Mouse (Mus musculus) liver, embryonic 14.5 days (tissue): Measurements from ENCODE around the gene Cep126. TPM values are rescaled to one million over a fixed set of nuclear protein-coding genes. Genes with fewer than 3 reads are reported as not detected.

Experiments
- ATAC-seq: fragments of 200-750 bp; cut with Nextera tagmentation; 2 replicates; pipeline ENCODE4 v1.8.0; 2017; ENCODE audit warnings: moderate number of reproducible peaks, mild to moderate bottlenecking, moderate library complexity; ENCODE audit not compliant: insufficient read depth
- DNase-seq, 3 experiments: peaks; one replicate each; pipeline ENCODE4 v3.0.0-alpha.2; 2012 to 2013; ENCODE audit warnings: low read depth in 3 of 3, low spot score in 3 of 3
- H3K27ac ChIP-seq: fragments of 300-500 bp; sonication (generic); 2 replicates; pipeline ENCODE4 v1.5.1; 2014; ENCODE audit warnings: moderate library complexity, mild to moderate bottlenecking, control low read depth, inconsistent platforms
- H3K27me3 ChIP-seq: fragments of 300-500 bp; sonication (generic); 2 replicates; pipeline ENCODE4 v1.6.1; 2014; ENCODE audit warnings: mild to moderate bottlenecking, low read length, moderate library complexity; ENCODE audit not compliant: control insufficient read depth, insufficient read depth
- H3K36me3 ChIP-seq: fragments of 300-500 bp; sonication (generic); replicated peaks from 2 replicates; pipeline ENCODE4 v1.6.1; 2014; ENCODE audit warnings: low read depth; ENCODE audit not compliant: control insufficient read depth, insufficient read depth
- H3K4me1 ChIP-seq, 2 experiments: fragments of 200-500 bp in 1 of 2; fragments of 300-500 bp in 1 of 2; sonication (generic) in 1 of 2; replicated peaks; 2 replicates each; pipeline ENCODE4 v1.6.1; 2012 to 2014; ENCODE audit warnings: antibody characterized with exemption in 1 of 2, inconsistent platforms in 1 of 2, low read length in 1 of 2; ENCODE audit not compliant: control insufficient read depth in 2 of 2, insufficient read depth in 2 of 2
- H3K4me2 ChIP-seq: fragments of 300-500 bp; sonication (generic); 2 replicates; pipeline ENCODE4 v1.6.1; 2014; ENCODE audit warnings: low read depth, mild to moderate bottlenecking, control low read depth, moderate library complexity
- H3K4me3 ChIP-seq, 2 experiments: fragments of 200-500 bp in 1 of 2; fragments of 300-500 bp in 1 of 2; sonication (generic) in 1 of 2; 2 replicates each; pipeline ENCODE4 v1.5.1; 2012 to 2014; ENCODE audit warnings: low read depth in 2 of 2, low read length in 2 of 2, mild to moderate bottlenecking in 2 of 2, control low read depth in 1 of 2, inconsistent platforms in 1 of 2, moderate library complexity in 1 of 2; ENCODE audit not compliant: insufficient read depth in 1 of 2
- H3K9ac ChIP-seq: fragments of 300-500 bp; sonication (generic); replicated peaks from 2 replicates; pipeline ENCODE4 v1.6.1; 2014; ENCODE audit warnings: mild to moderate bottlenecking, control low read depth, moderate library complexity
- H3K9me3 ChIP-seq: fragments of 300-500 bp; sonication (generic); 2 replicates; pipeline ENCODE4 v1.6.1; 2016; ENCODE audit warnings: low read length, mixed read lengths; ENCODE audit not compliant: control insufficient read depth
- CTCF ChIP-seq: IDR thresholded peaks from 2 replicates; pipeline ENCODE4 v1.5.1; 2016; ENCODE audit warnings: antibody characterized with exemption, low read depth, control low read depth
- EP300 ChIP-seq: IDR thresholded peaks from 2 replicates; pipeline ENCODE4 v1.6.1; 2016; ENCODE audit warnings: antibody characterized with exemption, low read depth
- WGBS: fragments of 180-500 bp; shearing (Covaris S2); extraction: QIAGEN DNeasy Blood & Tissue Kit; methylation state at CpG from one replicate; pipeline ENCODE4 v1.1.7; 2014; ENCODE audit not compliant: insufficient replicate concordance; 5-methylcytosine and 5-hydroxymethylcytosine counted together
- polyA plus RNA-seq, 2 experiments: library from polyadenylated mRNA; depleted of rRNA in 1 of 2; stranded (reverse) in 1 of 2; unstranded in 1 of 2; fragments of >200 nt; fragmentation: Nextera tagmentation in 1 of 2; extraction: Ambion mirVana in 1 of 2; gene quantifications; 2 replicates each; pipeline versions ENCODE4 v1.2.1 to v1.2.3; 2012 to 2014

Gene Cep126
- polyA plus RNA-seq, 2 experiments: 0.19 to 0.27 TPM

GRCm38 (mm10) chr9:8133586-8134115 lies 443 bp downstream of the Cep126 start:
- ATAC-seq: no peak
- peak overlapping the region; percentile 61 to 62 for H3K4me3 ChIP-seq

DNA sequence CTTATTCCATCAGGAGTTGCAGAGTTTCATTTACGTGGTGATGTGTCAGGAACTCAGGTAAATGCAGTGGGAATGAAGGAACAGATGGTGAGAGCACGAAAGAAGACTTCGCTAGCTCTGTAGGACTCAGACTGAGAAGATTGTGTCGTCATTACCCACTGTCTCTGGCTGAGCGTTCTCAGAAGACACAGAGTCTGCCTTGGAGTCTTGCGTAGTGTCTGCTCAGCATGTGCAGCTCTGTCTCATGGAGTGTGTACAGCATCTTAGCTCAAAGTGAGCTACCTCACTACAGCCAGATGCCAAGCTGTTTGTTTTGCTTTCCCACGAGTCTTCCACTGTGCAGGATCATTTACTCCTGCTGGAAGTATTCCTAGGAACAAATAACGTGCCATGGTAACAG lies 10.6 kb downstream of the Cep126 start:
- no peak for ATAC-seq
- Histone ChIP-seq H3K4me1 (no peaks in the 10 kb centered on the region), H3K9me3 (no peaks in the 10 kb centered on the region), H3K27ac (no peak overlapping the region), H3K4me2 (no peak overlapping the region), H3K9ac (no peak overlapping the region), H3K27me3 (no peaks in the 10 kb centered on the region), H3K4me3 (no peak overlapping the region), H3K36me3 (no peaks in the 10 kb centered on the region)
- TF ChIP-seq CTCF (no peak), EP300 (no peak)
- 66% methylated on average over 8 of the region's 8 CpGs for WGBS
- no peak for DNase-seq

More at GRCm38 (mm10) chr9:8133586-8134115, 443 bp downstream of the Cep126 start:
- H3K27me3 ChIP-seq: peaks cover 17% of the 10 kb centered on the region
- H3K4me2 ChIP-seq: peak overlapping the region; percentile 83
- peaks cover 0 to 2% of the 10 kb centered on the region in 2 experiments; a peak in 1 of 4 replicates for H3K4me1 ChIP-seq
- WGBS: 3% methylated on average over 21 of the region's 22 CpGs
- H3K36me3 ChIP-seq: no peaks in the 10 kb centered on the region
- H3K27ac ChIP-seq: no peak overlapping the region
- DNase-seq: no peak
- H3K9me3 ChIP-seq: no peaks in the 10 kb centered on the region
- no peak overlapping the region for H3K9ac ChIP-seq
- no peak for TF ChIP-seq EP300
- TF ChIP-seq CTCF: no peak

DNA sequence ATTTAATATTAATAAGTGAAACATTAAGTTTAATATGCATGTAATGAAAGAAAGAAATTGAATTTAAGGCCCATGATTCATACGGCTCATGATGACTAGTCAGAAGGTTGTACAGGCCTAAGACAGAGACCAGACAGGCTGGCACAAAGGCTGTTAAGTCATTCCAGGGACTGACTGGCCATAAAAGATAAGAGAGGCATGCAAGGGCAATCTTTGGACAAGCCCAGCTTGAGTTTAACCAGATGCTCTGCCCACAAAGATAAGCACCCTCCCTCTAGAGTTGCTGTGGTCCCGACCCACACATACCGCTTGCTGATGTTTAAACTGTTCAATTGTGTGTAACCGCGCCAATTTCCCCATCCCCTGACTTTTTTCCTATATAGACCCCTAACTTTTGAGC lies 19.6 kb downstream of the Cep126 start:
- no peaks in the 10 kb centered on the region for H3K27me3 ChIP-seq
- H3K9me3 ChIP-seq: no peaks in the 10 kb centered on the region; the same call in 1 of the 2 replicates
- H3K4me2 ChIP-seq: no peak overlapping the region
- H3K27ac ChIP-seq: no peak overlapping the region
- no peaks in the 10 kb centered on the region for H3K4me1 ChIP-seq
- no peak for TF ChIP-seq CTCF
- TF ChIP-seq EP300: no peak
- H3K36me3 ChIP-seq: no peaks in the 10 kb centered on the region
- WGBS: 58% methylated on average over 5 of the region's 5 CpGs
- H3K4me3 ChIP-seq: no peak overlapping the region
- ATAC-seq (peak; percentile 43; the same call in 1 of the 2 replicates), DNase-seq (no peak)
- H3K9ac ChIP-seq: no peak overlapping the region

DNA sequence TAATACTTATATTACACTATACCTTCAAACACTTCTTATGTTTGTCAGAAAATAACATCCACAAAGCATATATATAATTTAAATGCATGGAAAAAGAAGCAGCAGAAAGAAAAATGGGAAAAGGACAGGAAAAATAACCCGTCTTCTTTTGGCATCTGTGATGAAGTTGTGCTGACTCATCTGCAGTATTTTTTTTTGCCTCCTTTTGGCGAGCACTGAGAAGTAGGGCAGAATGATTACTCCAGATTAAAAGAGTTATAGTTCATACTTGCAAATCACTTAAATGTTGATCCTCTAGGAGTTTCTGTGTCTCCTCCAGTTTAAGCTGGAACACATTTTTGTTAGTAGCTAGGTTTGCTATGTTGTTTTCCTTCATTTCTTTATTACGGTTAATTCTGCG lies 31.0 kb downstream of the Cep126 start:
- no peaks in the 10 kb centered on the region for H3K9me3 ChIP-seq
- ATAC-seq: no peak
- no peak overlapping the region for H3K4me3 ChIP-seq
- peaks cover 0 to 3% of the 10 kb centered on the region in 2 experiments; a peak in 2 of 4 replicates for H3K4me1 ChIP-seq
- 65% methylated on average over 4 of the region's 4 CpGs for WGBS
- no peaks in the 10 kb centered on the region for H3K27me3 ChIP-seq
- no peak overlapping the region for H3K27ac ChIP-seq
- H3K36me3 ChIP-seq: no peaks in the 10 kb centered on the region
- no peak overlapping the region for H3K9ac ChIP-seq
- H3K4me2 ChIP-seq: no peak overlapping the region
- no peak for TF ChIP-seq EP300
- no peak for TF ChIP-seq CTCF
- no peak for DNase-seq

DNA sequence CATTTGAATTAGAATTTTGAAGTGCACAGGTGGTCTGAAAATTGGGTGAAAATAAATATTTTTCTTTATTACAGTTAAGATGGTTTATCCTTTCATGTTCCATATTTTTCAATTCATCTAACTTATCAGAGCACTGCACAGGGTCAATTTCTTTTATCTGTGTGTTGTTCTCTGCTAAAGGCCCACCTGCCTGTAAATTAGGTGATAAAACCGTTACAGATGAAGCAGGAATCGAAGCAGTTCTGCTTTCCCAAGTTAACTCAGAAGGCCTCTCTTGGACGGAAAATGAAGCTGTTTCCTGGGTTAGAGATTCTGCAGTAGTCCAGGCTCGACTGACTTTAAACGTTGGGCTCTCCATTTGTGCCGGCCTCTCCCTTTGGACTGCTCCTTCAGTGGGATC lies 33.1 kb downstream of the Cep126 start:
- no peak overlapping the region for H3K4me3 ChIP-seq
- TF ChIP-seq EP300 (peak; percentile 23; the same call in 1 of the 2 replicates), CTCF (no peak)
- WGBS: 50% methylated on average over 6 of the region's 6 CpGs
- H3K4me1 ChIP-seq: peaks cover 0 to 3% of the 10 kb centered on the region in 2 experiments; a peak in 2 of 4 replicates
- no peak overlapping the region for H3K27ac ChIP-seq
- no peaks in the 10 kb centered on the region for H3K27me3 ChIP-seq
- H3K4me2 ChIP-seq: no peak overlapping the region
- peak in 1 of 3 experiments; percentile 3 for DNase-seq
- no peak overlapping the region for H3K9ac ChIP-seq
- ATAC-seq: peak; percentile 52; the same call in 1 of the 2 replicates
- no peaks in the 10 kb centered on the region for H3K36me3 ChIP-seq
- H3K9me3 ChIP-seq: no peaks in the 10 kb centered on the region
